Mouse (Mus musculus) liver, embryonic 16.5 days (tissue): ENCODE measurements around the gene Tgfb1. TPM values are rescaled to one million over a fixed set of nuclear protein-coding genes. Genes with fewer than 3 reads are reported as not detected.
A peak's percentile ranks its signal among the peaks of the same experiment; 100 is the strongest.

Experiments
- ATAC-seq: fragments of 200-750 bp; cut with Nextera tagmentation; 2 replicates; pipeline ENCODE4 v1.8.0; 2017; ENCODE audit warnings: low read depth, mild to moderate bottlenecking, moderate number of reproducible peaks, moderate library complexity
- H3K27ac ChIP-seq: fragments of 300-500 bp; sonication (generic); 2 replicates; pipeline ENCODE4 v1.5.1; 2014; ENCODE audit warnings: mild to moderate bottlenecking, low read length
- H3K27me3 ChIP-seq: fragments of 300-500 bp; sonication (generic); 2 replicates; pipeline ENCODE4 v1.6.1; 2014; ENCODE audit warnings: low read depth, low read length, mixed read lengths; ENCODE audit not compliant: control insufficient read depth, insufficient read depth
- H3K36me3 ChIP-seq: fragments of 300-500 bp; sonication (generic); 2 replicates; pipeline ENCODE4 v1.6.1; 2014; ENCODE audit warnings: mild to moderate bottlenecking; ENCODE audit not compliant: control insufficient read depth, insufficient read depth
- H3K4me1 ChIP-seq: fragments of 300-500 bp; sonication (generic); 2 replicates; pipeline ENCODE4 v1.6.1; 2014; ENCODE audit warnings: low read depth, low read length, mixed read lengths; ENCODE audit not compliant: control insufficient read depth
- H3K4me2 ChIP-seq: fragments of 300-500 bp; sonication (generic); 2 replicates; pipeline ENCODE4 v1.6.1; 2014; ENCODE audit warnings: low read depth, low read length, mixed read lengths
- H3K4me3 ChIP-seq: fragments of 300-500 bp; sonication (generic); 2 replicates; pipeline ENCODE4 v1.5.1; 2014; ENCODE audit warnings: low read depth, mild to moderate bottlenecking, low read length
- H3K9ac ChIP-seq: fragments of 300-500 bp; sonication (generic); 2 replicates; pipeline ENCODE4 v1.6.1; 2014; ENCODE audit warnings: low read depth, low read length
- H3K9me3 ChIP-seq: fragments of 300-500 bp; sonication (generic); replicated peaks from 2 replicates; pipeline ENCODE4 v1.6.1; 2016; ENCODE audit warnings: low read length; ENCODE audit not compliant: control insufficient read depth
- WGBS: fragments of 180-500 bp; shearing (Covaris S2); extraction: QIAGEN DNeasy Blood & Tissue Kit; methylation state at CpG from one replicate; pipeline ENCODE4 v1.1.7; 2014; ENCODE audit not compliant: insufficient replicate concordance; 5-methylcytosine and 5-hydroxymethylcytosine counted together
- polyA plus RNA-seq: library from polyadenylated mRNA; unstranded; fragments of >200 nt; fragmentation: Nextera tagmentation; extraction: Ambion mirVana; gene quantifications from 2 replicates; pipeline ENCODE4 v1.2.1, GENCODE M21; 2015

Tgfb1 gene
- polyA plus RNA-seq, 1 experiment from 2014 or later, result 4.1 TPM

DNA sequence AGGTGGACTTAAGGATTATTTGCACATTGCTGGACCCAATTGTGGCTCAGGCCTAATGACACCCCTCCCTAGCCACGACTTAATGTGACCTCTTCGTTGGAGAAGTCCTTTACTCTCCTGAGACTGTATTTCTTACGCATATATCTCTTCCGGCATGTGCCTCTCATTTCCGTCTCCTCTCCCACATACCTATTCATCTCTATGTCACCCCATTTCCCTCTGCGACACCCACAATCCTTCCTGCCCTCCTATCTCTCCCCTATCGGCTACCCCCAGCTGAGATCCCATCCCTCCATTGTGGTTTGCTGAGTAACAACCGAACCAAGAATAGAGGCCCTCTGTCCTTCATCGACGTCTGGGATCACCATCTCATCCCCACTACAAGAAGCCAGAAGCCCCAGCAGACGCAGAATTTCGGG, 2.8 kb downstream of the Tgfb1 start:
- no peaks in the 10 kb centered on the region for H3K9me3 ChIP-seq
- peak; percentile 22 for ATAC-seq
- peak overlapping the region; percentile 89 for H3K4me3 ChIP-seq
- H3K4me1 ChIP-seq, result peaks cover 58% of the 10 kb centered on the region
- H3K9ac ChIP-seq, result peak overlapping the region; percentile 92
- 2% methylated on average over 12 of the region's 12 CpGs for WGBS
- peak overlapping the region; percentile 96 for H3K27ac ChIP-seq
- H3K27me3 ChIP-seq, result no peaks in the 10 kb centered on the region
- H3K4me2 ChIP-seq, result peak overlapping the region; percentile 100
- H3K36me3 ChIP-seq, result peaks cover 7% of the 10 kb centered on the region

DNA sequence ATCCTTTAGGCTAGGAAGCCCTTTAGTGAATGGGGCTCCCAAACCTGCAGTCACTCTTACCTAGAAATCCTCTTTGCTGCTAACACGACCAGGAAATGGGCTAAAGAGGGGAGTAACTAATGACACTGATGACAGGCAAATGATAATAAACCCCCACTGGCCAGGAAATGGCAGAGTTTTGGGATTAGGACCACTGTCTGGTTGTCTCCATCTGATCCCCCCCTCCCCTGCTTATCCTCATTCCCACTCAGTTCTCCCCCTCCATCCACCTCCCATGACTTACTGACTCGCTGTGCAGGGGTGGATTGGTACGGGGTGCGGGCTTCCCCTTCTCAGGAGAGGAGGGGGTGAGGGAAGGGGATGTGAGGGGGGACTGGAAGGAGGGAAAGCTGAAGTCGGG, 3.2 kb downstream of the Tgfb1 start:
- peak overlapping the region; percentile 96 for H3K27ac ChIP-seq
- no peaks in the 10 kb centered on the region for H3K27me3 ChIP-seq
- H3K9me3 ChIP-seq, result no peaks in the 10 kb centered on the region
- H3K4me1 ChIP-seq, result peaks cover 53% of the 10 kb centered on the region
- H3K4me2 ChIP-seq, result peak overlapping the region; percentile 100
- WGBS, result 20% methylated on average over 5 of the region's 5 CpGs
- peak overlapping the region; percentile 89 for H3K4me3 ChIP-seq
- H3K36me3 ChIP-seq, result peaks cover 10% of the 10 kb centered on the region
- no peak for ATAC-seq
- peak overlapping the region; percentile 92 for H3K9ac ChIP-seq

DNA sequence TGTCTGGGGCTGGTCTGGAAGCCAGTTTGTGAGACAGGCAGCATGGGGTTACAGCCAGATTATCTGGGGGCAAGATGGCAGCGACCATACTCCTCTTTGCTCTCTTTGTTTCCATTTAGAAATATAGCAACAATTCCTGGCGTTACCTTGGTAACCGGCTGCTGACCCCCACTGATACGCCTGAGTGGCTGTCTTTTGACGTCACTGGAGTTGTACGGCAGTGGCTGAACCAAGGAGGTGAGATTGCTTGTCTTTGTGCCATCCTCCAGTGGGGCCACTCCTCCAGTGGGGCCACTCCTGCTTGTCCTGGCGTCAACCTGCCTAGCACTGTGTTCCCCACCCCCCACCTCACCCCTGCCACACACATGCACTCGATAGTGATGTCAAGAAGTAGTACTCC, 7.3 kb downstream of the Tgfb1 start:
- no peaks in the 10 kb centered on the region for H3K27me3 ChIP-seq
- ATAC-seq, result no peak
- peaks cover 25% of the 10 kb centered on the region for H3K4me1 ChIP-seq
- no peak overlapping the region for H3K9ac ChIP-seq
- 65% methylated on average over 8 of the region's 8 CpGs for WGBS
- no peaks in the 10 kb centered on the region for H3K9me3 ChIP-seq
- peaks cover 16% of the 10 kb centered on the region for H3K36me3 ChIP-seq
- no peak overlapping the region for H3K4me3 ChIP-seq
- H3K27ac ChIP-seq, result no peak overlapping the region
- H3K4me2 ChIP-seq, result no peak overlapping the region

DNA sequence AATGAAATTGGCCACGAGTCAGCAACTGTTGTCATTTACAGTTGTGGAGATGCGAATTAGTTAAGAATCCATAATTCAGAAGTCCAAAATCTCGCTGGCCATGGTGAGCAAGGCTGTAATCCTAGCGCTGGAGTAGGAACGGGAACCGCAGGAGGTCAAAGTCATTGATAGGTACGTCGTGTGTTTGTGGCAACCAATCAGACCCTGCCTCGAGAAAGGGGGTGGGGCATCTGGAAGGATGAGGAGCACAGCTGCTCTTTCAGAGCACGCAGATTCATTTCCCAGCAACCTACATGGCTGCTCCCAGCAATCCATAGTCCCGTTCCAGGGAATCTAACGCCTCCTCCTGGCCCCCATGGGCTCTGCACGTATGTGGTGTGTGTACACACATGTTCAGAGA, 13.0 kb downstream of the Tgfb1 start:
- Histone ChIP-seq H3K27me3 (no peaks in the 10 kb centered on the region), H3K9ac (no peak overlapping the region), H3K4me3 (no peak overlapping the region), H3K4me2 (no peak overlapping the region), H3K36me3 (peaks cover 30% of the 10 kb centered on the region), H3K9me3 (peaks cover 5% of the 10 kb centered on the region), H3K4me1 (peaks cover 13% of the 10 kb centered on the region), H3K27ac (no peak overlapping the region)
- WGBS, result 76% methylated on average over 13 of the region's 13 CpGs
- ATAC-seq, result no peak

GRCm38 (mm10) chr7:25700732-25701131, 13.9 kb downstream of the Tgfb1 start:
- ATAC-seq, result no peak
- peaks cover 17% of the 10 kb centered on the region for H3K4me1 ChIP-seq
- peaks cover 28% of the 10 kb centered on the region for H3K36me3 ChIP-seq

DNA sequence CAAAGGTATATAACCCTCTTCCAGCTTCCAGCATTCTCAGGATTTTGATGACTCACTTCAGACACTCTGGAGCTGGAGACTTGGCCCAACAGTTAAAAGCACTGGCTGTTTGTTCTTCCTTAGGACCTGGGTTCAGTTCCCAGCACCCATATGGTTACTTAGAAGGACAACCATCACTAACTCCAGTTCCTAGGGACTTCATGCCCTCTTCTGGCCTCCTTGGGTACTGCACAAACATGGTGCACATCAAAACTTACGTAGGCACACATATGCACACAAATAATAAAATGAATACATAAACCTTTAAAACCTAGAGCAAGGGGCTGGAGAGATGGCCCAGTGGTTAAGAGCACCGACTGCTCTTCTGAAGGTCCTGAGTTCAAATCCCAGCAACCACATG, 15.5 kb downstream of the Tgfb1 start:
- no peak overlapping the region for H3K9ac ChIP-seq
- no peak overlapping the region for H3K4me2 ChIP-seq
- 87% methylated on average over 2 of the region's 2 CpGs for WGBS
- no peak overlapping the region for H3K4me3 ChIP-seq
- no peaks in the 10 kb centered on the region for H3K27me3 ChIP-seq
- no peak for ATAC-seq
- peaks cover 23% of the 10 kb centered on the region for H3K36me3 ChIP-seq
- H3K4me1 ChIP-seq, result peaks cover 27% of the 10 kb centered on the region
- H3K9me3 ChIP-seq, result peaks cover 5% of the 10 kb centered on the region
- H3K27ac ChIP-seq, result no peak overlapping the region

More at GRCm38 (mm10) chr7:25700732-25701131, 13.9 kb downstream of the Tgfb1 start:
- WGBS, result 86% methylated on average over 12 of the region's 12 CpGs
- H3K9ac ChIP-seq, result no peak overlapping the region
- H3K27ac ChIP-seq, result no peak overlapping the region
- H3K4me3 ChIP-seq, result no peak overlapping the region
- H3K9me3 ChIP-seq, result peaks cover 5% of the 10 kb centered on the region
- H3K27me3 ChIP-seq, result no peaks in the 10 kb centered on the region
- H3K4me2 ChIP-seq, result no peak overlapping the region

GRCm38 (mm10) chr7:25703793-25704494, 17.1 kb downstream of the Tgfb1 start:
- 67% methylated on average over 10 of the region's 10 CpGs for WGBS

DNA sequence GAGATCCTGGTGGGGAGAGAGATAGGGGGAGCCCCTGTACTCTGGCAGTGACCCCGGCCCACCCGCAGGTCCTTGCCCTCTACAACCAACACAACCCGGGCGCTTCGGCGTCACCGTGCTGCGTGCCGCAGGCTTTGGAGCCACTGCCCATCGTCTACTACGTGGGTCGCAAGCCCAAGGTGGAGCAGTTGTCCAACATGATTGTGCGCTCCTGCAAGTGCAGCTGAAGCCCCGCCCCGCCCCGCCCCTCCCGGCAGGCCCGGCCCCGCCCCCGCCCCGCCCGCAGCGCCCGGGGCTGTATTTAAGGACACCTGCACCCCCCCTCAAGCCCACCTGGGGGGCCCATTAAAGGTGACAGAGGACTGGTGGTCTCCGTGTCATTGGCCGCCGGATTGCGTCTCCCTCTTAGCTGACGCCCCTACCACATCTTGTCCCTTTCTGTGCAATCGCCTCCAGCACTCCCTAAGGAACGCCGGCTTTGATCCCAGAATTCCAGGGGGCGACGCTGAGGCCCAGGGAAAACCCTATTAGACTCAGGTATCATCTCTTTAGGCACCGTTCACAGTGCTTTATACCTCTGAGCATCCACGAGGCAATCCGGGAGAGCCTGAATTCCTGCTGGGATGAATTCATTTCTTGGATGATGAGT, 18.0 kb downstream of the Tgfb1 start:
- 41% methylated on average over 37 of the region's 37 CpGs for WGBS
- Histone ChIP-seq H3K27me3 (no peaks in the 10 kb centered on the region), H3K9me3 (peaks cover 5% of the 10 kb centered on the region), H3K4me3 (peak overlapping the region; percentile 26; the same call in 1 of the 2 replicates), H3K9ac (no peak overlapping the region), H3K27ac (no peak overlapping the region), H3K4me2 (peak overlapping the region; percentile 46), H3K36me3 (peaks cover 21% of the 10 kb centered on the region), H3K4me1 (peaks cover 34% of the 10 kb centered on the region)
- ATAC-seq, result no peak

More at GRCm38 (mm10) chr7:25703793-25704494, 17.1 kb downstream of the Tgfb1 start:
- ATAC-seq, result peak; percentile 70
- Histone ChIP-seq H3K9ac (no peak overlapping the region), H3K36me3 (peaks cover 23% of the 10 kb centered on the region), H3K4me2 (peak overlapping the region; percentile 10), H3K4me1 (peaks cover 34% of the 10 kb centered on the region), H3K27me3 (no peaks in the 10 kb centered on the region), H3K9me3 (peaks cover 5% of the 10 kb centered on the region), H3K4me3 (peak overlapping the region; percentile 7), H3K27ac (0 out of 2 replicates have a peak overlapping the region, but pooled peaks have one; percentile 20)

DNA sequence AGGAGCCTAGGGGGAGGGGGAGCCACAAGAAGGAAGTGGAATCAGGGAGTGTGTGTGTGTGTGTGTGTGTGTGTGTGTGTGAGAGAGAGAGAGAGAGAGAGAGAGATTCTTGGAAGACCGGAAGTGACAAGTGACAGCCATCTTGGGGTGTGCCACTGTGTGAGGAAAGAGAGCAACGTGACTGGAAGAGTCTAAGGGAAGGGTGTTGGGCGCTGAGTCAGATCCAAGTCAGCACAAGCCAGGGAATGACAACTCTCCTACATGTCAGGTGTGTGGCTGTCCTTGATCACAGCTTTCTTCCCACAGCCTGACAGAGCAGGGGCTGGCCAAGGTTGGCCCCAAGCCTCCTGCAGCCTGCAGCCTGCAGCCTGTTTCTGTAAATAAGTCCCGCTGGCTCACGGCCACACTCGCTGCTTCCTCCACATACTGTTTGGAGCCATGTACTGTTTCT, 19.0 kb downstream of the Tgfb1 start:
- peaks cover 44% of the 10 kb centered on the region for H3K4me1 ChIP-seq
- peak overlapping the region; percentile 31 for H3K27ac ChIP-seq
- WGBS, result 56% methylated on average over 6 of the region's 6 CpGs
- no peak overlapping the region for H3K4me3 ChIP-seq
- H3K9me3 ChIP-seq, result peaks cover 3% of the 10 kb centered on the region
- H3K36me3 ChIP-seq, result peaks cover 16% of the 10 kb centered on the region
- no peak overlapping the region for H3K4me2 ChIP-seq
- H3K27me3 ChIP-seq, result no peaks in the 10 kb centered on the region
- no peak overlapping the region for H3K9ac ChIP-seq
- no peak for ATAC-seq
